Mouse (Mus musculus): ENCODE results near the gene Slc22a23. TPM values are rescaled to one million over a fixed set of nuclear protein-coding genes. Genes with fewer than 3 reads are reported as not detected.
A peak's percentile ranks its signal among the peaks of the same experiment; 100 is the strongest.

The Slc22a23 gene
- total RNA-seq, 2 experiments from 2014 or later: 96.1 to 177 TPM

DNA sequence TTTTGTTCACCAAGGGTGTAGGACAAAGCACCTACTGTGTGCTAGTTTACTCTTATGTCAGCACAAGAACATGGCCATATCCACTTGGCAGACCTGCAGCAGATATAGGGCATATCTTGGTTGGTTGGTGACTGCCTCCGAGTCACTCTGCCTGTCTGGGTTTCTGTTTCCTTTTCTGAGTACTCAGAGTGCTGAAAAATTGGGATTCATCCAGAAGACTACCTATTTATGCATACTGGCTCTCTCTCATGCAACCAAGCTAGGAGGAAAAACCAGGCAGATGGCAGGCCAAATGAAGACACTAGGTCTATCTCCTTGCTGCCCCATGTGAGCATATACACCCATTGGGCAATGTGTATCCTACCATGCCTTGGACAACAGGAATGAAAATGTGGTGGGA is 149.3 kb downstream of the Slc22a23 start:
- ATAC-seq (replicated peaks; ENCODE audit: low FRiP score, poor library complexity, severe bottlenecking): no peak

DNA sequence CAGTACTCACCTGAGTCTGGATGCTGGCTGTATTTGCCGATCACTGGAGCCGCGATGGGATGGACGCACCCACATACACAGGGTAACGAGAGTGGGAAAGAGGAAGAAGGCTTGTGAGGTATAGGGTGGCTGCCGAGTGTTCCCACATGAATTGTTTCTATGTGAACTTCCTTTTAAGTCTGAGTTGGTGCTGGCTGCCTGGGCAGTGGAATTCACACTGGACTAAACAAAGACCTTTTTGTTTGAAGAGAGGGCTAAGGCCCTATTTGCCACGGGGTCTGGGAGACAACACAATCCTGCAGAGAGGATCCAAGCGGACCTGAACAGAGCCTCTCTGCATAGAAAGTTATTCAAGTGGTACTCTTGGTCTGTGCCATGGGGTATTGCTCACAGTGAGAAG is 151.6 kb downstream of the Slc22a23 start:
- no peak for ATAC-seq (replicated peaks; ENCODE audit: low FRiP score, poor library complexity, severe bottlenecking)

DNA sequence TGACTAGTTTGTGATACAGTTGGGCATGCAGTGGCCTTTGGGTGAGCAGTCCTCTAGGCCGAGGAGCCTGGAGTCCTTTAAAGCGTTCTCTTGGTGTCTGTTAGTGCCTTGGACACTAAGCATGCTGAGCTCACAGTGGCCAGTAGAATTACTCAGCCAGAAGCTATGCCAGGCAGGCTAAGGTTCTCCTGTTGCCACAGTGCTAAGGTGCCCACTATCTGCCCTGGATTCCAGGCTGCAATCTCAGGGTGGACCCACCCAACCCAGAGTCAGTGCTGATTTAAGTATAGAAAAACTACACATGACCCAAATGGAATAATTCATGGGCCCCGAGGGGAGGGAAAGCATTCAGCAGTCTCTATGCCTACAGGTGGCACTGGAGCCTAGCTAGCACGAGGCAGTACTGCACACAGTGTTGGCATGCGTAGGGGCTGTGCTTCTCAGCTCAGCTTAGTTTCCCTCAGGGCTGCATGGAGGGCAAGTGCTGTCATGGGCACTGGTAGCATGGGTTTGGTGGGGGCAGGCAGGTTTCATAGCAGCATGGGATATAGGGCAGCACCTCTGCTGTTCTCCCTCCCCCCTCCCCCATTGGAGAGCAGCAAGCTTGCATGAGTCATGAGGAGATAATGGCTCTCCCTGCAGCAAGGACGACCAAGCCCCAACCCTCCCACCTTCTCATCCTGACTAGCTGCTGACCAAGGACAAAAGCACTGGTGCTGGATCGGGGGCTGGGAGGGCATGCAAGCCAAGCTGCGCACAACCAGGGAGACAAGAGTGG is 152.4 kb downstream of the Slc22a23 start:
- no peak for ATAC-seq (replicated peaks; ENCODE audit: low FRiP score, poor library complexity, severe bottlenecking)

DNA sequence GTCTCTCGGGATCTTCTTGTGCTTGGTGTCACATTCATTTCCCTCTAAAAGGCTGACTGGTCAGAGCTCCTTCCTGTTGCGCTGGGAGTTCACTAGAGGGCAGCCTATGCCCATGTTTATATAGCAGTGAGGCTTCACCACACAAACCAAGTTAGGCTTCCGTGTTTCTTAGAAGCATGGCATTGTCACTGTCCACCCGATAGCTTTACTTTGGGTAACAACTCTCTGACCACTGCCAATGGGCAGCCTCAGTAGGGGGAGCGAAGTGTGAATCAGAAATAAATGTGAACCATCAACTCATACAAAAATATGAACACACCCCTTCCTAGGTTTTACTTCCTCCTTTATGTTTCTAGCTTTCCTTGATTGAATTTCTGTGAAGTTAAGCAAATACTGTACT is 157.4 kb downstream of the Slc22a23 start:
- peak; percentile 74 for ATAC-seq (replicated peaks; ENCODE audit: low FRiP score, poor library complexity, severe bottlenecking)

DNA sequence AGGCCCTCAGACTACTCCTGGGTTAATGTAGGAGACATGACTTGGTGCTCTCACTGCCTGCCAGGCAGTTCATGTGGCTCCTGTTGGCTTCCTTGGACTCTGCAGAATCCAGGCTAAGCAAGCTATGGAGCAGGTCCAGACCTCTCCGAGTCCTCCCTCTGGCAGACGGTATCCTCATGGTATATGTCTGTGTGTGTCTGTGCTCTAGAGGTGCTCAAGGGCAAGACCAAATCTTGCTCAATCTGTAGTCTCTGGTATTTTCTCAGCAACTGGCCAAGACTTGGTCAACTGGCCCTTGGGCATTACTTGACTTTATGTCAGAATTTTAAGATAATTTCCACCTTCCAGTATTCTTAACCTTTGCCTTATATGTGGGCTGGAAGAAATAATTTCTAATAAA is 159.6 kb downstream of the Slc22a23 start:
- no peak for ATAC-seq (replicated peaks; ENCODE audit: low FRiP score, poor library complexity, severe bottlenecking)

DNA sequence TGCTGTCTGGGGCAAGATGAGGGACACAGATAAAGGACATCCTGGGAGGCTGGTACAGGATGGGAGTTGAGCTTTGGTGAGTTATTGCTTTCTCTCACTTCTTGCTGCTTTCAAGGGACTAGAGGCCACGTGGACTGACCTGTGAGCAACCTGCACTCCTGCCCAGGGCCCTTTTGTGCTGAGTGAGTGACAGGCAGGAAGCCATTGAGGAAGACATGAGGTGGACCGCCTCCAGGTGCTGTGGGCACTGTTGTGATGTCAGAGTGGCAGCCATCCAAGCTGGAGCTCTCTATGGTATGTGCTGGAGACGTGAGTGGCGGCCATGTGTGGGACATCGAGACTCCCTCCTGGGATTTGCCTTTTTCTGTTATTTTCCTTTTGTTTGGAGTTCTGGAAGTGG is 163.4 kb downstream of the Slc22a23 start:
- no peak for ATAC-seq (replicated peaks; ENCODE audit: low FRiP score, poor library complexity, severe bottlenecking)

DNA sequence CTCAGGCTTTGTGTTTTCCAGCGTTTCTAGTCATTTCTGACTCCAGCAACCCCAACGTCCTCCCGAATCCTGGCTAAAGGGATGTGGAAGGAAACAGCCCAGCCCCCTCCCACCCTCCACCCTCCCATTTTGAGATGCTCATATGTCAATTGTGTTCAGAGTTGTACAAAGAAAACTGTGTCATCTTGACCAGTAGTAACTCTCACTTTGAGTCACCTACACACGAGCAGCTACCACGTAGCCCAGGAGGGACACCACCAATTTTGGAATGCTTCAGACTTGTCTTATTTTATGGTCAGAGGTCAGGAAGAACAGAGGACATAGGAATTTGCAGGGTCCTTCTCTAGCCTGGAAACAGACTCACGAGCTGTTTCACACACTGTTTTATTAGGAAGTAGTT is 171.0 kb downstream of the Slc22a23 start:
- no peak for ATAC-seq (replicated peaks; ENCODE audit: low FRiP score, poor library complexity, severe bottlenecking)

DNA sequence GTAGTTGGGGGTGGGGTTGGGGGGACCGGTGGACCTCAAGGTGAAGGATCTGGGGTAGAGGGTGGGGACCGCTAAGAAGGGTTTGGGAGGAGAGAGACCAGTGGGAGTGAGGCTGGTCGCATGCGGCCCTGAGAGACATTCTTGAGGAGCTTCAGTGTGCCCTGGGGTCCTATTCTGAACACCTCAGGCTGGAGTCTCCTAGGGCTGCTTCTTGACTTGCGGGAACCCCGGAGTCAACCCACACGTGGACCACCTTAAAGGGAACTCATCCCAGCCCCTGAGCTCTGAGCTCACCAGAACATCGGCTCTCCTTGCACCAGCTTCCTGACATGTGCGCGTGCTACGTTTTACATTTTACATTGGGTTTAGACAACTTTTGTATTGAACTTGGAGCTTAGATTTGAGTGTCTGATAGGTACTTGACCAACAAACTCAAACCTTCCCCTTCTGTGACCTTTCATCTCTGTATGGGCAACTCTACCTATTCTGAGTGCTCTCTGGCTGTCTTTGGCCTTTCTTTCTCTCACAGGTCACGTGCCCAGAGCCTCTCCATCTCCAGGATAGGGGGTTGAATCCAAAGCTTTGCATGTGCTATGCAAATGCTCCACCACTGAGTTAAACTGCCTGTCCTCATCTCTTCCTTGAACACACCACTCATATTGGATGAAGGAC is 181.5 kb downstream of the Slc22a23 start:
- no peak for ATAC-seq (replicated peaks; ENCODE audit: low FRiP score, poor library complexity, severe bottlenecking)

DNA sequence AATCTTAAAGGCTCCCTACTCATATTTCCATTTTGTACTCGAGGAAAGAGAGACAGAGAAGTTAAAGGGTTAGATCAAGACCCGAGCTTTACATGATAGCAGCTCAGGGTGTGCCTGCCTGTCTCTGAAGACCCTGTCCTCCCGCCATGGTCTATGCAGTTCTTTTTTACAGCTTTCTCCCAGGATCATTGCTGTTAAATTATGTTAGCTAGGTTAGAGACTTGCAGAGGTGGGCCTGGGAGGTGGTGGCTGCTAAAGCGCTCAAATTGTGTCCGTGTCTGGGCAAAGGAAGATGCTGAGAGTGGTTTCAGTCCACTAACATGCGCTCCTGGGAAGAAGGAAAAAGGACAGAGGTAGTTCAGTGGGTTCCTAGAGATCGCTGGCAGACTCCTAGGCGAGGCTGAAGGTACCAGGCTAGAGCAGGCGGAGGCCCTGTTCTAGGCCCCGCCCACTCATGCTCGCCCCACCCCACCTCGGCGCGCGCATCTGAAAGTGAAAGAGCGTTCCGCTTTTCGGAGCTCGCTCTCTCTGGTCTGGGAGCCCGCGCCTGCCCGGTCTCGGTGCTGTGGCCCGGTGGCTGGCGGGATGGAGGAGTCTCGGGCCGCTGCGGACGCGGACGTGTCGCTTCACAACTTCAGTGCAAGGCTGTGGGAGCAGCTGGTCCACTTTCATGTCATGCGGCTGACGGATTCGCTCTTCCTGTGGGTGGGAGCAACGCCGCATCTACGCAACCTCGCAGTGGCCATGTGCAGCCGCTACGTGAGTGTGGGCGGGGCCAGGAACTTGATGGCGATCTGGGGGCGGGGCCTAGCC is 182.3 kb downstream of the Slc22a23 start, which contains the start of gene Psmg4:
Gene Psmg4, plus strand, starts transcription at position 474 of the 813 bp plus-strand sequence.
- ATAC-seq (replicated peaks; ENCODE audit: low FRiP score, poor library complexity, severe bottlenecking): peak; percentile 97

DNA sequence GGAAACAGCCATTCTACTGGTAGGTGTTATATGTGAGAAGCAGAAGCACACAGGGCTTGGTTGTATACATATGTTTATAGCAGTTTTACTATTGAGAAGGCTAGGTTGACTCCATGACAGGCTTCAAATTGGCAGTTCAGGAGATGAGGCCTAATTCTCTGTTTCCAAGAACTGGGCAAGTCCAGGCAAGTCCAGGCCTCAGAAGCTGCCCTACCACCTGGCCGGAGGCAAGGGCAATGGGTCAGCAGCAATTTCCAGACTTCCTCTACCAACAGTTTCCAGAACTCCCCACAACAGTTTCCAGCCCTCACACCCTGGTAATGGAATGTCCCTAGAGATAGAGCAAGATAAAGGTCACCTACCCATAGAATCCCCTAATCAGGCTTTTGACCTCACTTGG is 185.1 kb downstream of the Slc22a23 start:
- no peak for ATAC-seq (replicated peaks; ENCODE audit: low FRiP score, poor library complexity, severe bottlenecking)

DNA sequence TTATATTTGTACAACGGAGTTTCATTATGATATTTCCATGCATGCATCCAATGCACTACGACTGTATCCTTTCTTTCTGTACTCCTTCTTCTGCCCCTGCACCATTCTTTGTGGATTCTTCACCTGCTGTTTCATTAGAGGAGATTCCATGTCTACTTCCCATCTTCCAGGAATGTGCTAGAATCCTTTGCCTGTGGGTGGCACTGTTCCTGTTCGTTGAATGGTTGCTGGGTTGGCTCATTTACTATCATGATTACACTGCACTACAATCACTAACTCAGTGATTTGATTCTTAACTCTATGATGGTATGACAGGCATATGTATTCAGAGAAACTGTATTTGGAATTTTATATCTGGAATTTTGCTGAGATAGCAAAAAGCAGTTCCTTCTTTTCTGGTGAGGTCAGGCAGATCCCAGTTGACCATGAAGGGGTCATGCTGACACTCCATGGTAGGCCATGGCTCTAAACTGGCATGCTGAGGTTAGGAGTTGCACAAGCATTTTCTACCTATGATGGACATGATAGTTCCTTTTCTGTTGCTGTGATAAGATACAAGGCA is 187.3 kb downstream of the Slc22a23 start:
- no peak for ATAC-seq (replicated peaks; ENCODE audit: low FRiP score, poor library complexity, severe bottlenecking)

DNA sequence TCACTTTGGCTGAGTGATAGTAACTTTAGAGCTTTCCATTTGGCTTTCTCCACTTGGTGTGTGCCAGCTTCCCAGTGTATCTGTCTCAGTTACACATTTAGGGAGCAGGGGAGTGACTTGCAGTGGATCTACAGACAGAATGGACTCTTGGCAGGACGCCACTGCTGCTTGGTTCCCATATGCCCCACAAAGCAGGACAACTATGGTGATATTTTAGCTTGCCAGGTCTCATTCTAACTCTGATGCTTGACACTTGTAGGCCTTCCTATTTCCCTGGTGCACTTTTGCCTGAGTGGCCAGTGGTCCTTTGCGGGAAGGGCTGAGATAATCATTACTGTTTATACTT is 188.2 kb downstream of the Slc22a23 start:
- no peak for ATAC-seq (replicated peaks; ENCODE audit: low FRiP score, poor library complexity, severe bottlenecking)

DNA sequence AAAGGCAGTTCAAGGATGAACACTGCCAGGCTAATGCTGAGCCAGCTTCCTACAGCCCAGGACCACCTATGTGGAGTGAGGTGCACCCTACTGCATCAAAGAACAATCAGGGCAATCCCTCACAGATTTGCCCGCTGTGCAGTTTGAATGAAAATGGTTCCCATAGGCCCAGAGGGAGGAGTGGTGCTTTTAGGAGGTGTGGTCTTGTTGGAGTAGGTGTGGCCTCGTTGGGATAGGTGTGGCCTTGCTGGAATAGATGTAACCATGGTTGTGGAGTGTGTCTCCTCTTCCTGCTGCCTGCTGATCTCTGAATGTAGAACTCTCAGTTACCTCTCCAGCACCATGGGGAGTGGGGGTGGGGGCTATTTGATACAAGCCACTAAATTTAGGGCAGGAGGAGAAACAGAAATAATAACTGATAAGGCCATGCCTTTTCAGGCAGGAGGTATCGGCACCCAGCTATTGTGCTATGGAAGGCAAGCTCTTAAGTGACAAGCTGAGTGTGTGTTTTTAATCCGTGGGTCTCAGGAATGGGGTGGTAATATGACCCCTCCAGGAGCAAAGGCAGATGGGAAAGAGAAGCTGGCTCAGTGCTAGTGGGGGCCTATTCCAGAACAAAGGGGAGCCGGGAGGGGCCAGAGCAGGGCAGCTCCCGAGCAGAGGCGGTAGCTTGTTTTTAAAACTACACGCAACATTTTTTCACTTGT is 188.7 kb downstream of the Slc22a23 start:
- peak; percentile 36; the same call in 1 of the 2 replicates for ATAC-seq (replicated peaks; ENCODE audit: low FRiP score, poor library complexity, severe bottlenecking)

DNA sequence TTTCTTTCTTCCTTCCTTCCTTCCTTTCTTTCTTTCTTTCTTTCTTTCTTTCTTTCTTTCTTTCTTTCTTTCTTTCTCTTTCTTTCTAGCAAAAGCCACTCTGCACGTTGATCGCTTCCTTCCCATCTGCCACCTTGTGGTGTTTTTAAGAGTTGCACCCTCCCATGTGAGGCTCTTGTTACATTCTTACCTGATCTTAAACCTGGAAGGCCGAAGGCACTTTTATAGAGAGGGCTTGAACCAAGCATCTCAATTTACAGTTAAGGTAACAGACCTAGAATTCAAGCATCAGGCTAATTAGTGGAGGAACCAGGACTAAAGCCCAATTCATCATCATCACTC is 190.1 kb downstream of the Slc22a23 start:
- peak; percentile 63 for ATAC-seq (replicated peaks; ENCODE audit: low FRiP score, poor library complexity, severe bottlenecking)

DNA sequence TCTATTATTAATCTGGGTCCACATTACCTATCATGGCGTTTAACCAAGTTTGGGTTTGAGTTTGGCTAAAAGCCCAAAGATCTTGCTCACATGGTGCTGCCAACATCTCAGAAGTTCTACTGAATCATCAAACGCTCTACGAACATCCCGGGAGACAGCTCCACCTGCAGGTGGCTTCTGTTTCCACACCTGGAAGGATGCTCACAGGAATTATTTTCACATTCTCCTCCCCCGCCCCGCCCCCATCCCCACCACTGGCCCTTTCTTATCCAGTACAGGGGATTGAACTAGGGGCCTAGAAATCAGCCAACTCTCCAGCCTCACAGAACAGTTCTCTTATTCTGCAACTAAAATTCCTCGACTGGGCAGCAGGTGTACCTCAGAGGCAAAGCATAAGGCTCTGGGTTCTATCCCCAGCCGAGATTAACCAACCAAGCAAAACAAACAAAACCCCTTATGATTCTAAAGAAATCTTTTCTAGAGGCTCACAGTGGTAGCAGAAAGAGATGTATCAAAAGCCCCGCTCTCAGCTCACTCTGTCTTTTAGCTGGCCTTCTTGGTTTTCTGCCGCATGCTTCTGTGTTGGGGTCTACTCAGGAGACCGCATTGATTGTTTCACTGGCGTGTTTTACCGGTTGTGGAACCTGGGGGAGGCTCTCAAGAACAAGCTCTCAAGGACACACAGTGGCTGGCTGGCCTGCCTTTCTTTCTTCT is 190.6 kb downstream of the Slc22a23 start:
- ATAC-seq (replicated peaks; ENCODE audit: low FRiP score, poor library complexity, severe bottlenecking): peak; percentile 64

DNA sequence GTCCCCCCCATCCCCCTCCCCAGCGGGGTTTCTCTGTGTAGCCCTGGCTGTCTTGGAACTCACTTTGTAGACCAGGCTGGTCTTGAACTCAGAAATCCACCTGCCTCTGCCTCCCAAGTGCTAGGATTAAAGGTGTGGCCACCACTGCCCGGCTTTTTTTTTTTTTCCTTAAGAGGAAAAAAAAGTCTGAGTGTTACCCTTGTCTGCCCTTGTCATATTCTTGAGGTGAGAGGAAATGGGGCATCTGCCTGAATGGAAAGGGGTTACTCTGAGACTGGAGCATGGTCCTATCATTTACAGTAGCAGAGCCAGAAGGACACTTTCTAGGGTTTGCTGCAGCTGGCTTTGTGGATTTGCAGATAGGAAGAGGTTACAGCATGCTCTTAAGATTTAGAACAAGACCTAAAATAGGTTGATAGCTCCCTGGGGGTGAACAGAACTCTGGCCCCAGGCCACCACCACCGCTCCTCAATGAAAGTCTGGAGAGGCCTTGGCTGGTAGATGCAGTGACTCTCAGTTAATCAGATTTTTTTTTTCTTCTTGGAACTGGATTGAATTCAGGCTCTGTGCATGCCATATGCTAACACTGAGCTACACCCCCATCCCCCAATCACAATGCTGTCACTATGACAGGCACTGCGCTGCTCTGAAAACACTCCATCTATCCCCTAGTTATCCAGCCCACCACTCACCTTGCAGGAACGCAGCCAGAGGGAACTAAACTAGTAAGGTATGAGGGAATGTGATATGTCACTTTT is 191.5 kb downstream of the Slc22a23 start:
- no peak for ATAC-seq (replicated peaks; ENCODE audit: low FRiP score, poor library complexity, severe bottlenecking)

DNA sequence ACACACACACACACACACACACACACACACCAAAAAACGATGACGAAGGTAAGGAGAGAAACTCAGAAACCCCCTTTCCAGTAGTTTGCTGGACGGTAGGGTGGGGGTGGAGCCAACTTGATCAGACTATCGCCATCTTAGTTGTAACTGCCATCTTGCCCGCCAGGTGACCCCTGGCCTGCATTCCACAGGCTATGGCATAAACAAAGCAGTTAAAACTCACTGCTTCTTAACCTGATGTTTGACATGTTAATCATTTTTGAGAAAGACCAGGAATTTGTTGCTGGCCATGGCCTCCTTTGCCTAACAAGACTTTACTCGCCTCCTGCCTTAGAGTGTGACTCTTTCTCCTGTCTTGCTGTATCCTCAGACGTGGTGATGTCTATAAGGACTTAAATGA is 192.3 kb downstream of the Slc22a23 start:
- no peak for ATAC-seq (replicated peaks; ENCODE audit: low FRiP score, poor library complexity, severe bottlenecking)

DNA sequence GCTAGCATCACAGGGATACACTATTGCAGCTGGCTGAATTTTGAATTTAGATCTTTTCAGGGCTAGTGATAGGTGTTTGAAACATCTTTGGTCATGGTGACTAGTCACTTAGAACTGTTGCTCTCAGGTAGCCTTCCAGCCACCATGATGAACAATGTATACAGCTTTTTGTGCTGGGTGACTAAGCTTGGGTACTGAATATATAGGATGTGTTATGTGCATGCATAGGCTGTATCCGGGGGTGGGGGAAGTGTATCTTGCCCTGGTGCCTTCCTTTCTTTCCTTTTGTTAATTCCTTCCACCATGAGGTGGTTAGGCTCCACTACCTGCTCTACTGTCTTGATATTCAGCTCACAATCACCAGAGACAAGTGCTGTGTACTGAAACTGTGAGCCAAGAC is 193.6 kb downstream of the Slc22a23 start:
- ATAC-seq (replicated peaks; ENCODE audit: low FRiP score, poor library complexity, severe bottlenecking): no peak

All from erythroblast, adult 5-6 weeks (primary cell).